Mouse (Mus musculus): ENCODE measurements around the gene Kdm2b.

DNA sequence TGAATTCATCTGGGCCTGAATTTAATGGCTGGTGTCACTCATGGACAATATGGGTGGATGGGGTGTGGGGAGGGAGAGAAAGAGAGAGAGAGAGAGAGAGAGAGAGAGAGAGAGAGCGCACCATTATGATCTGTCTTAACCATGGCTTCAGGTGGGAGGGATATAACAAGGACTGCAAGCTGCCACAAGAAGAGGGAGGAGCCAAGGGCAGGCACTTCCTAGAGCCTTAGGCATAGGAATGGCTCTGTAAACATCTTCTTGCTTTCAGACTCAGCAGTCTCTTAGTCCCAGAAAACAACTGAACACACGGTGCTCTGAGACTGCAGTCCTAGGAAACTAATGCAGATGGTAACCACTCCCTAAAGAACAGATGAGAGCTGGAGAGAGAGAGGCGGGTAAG lies 61.3 kb downstream of the Kdm2b start:
- TF ChIP-seq JUND (IDR thresholded peaks at IDR 0.05; ENCODE audit: low read depth, low read length), result no peak
- no peak for TF ChIP-seq CTCF (IDR thresholded peaks at IDR 0.05 in 2 of 3, conservative IDR thresholded peaks at IDR 0.05 in 1 of 3; ENCODE audit: control insufficient read depth in 1 of 3, insufficient read depth in 1 of 3, low read depth in 2 of 3, low read length in 3 of 3, poor library complexity in 1 of 3, severe bottlenecking in 1 of 3)
- no peak for TF ChIP-seq ZC3H11A (IDR thresholded peaks at IDR 0.05; ENCODE audit: low read depth, low read length)
- no peak for TF ChIP-seq USF1 (IDR thresholded peaks at IDR 0.05; ENCODE audit: low read depth, low read length)
- TF ChIP-seq GATA1 (IDR thresholded peaks at IDR 0.05; ENCODE audit: low read depth, low read length), result no peak
- TF ChIP-seq ZMIZ1 (IDR thresholded peaks at IDR 0.05; ENCODE audit: low read depth, low read length), result no peak
- no peak for TF ChIP-seq RAD21 (IDR thresholded peaks at IDR 0.05; ENCODE audit: low read depth, low read length)
- TF ChIP-seq TAL1 (IDR thresholded peaks at IDR 0.05; ENCODE audit: low read length), result no peak
- no peak for TF ChIP-seq ETS1 (IDR thresholded peaks at IDR 0.05; ENCODE audit: low read depth, low read length)
- no peak for TF ChIP-seq USF2 (IDR thresholded peaks at IDR 0.05; ENCODE audit: borderline replicate concordance in 1 of 2, insufficient read depth in 1 of 2, low read depth in 1 of 2, low read length in 2 of 2)
- no peak for TF ChIP-seq TBP (IDR thresholded peaks at IDR 0.05; ENCODE audit: low read depth, low read length)

All from MEL (cell line).